Mouse (Mus musculus) hindbrain, postnatal 0 days (tissue): ENCODE data around the gene Doc2b. TPM values are rescaled to one million over a fixed set of nuclear protein-coding genes. Genes with fewer than 3 reads are reported as not detected.

Experiments used
- ATAC-seq: fragments of 200-750 bp; cut with Nextera tagmentation; 2 replicates; pipeline ENCODE4 v1.8.0; 2017; ENCODE audit warnings: mild to moderate bottlenecking, moderate TSS enrichment, moderate library complexity
- DNase-seq: peaks from one replicate; pipeline ENCODE4 v3.0.0-alpha.2; 2015; ENCODE audit warnings: low spot score
- H3K27ac ChIP-seq: fragments of 300-500 bp; sonication (generic); 2 replicates; pipeline ENCODE4 v1.5.1; 2014; ENCODE audit warnings: mild to moderate bottlenecking
- H3K27me3 ChIP-seq: fragments of 300-500 bp; sonication (generic); 2 replicates; pipeline ENCODE4 v1.6.1; 2014; ENCODE audit warnings: low read length, mixed read lengths; ENCODE audit not compliant: insufficient read depth
- H3K36me3 ChIP-seq: fragments of 300-500 bp; sonication (generic); 2 replicates; pipeline ENCODE4 v1.6.1; 2014; ENCODE audit warnings: low read length, mixed read lengths; ENCODE audit not compliant: insufficient read depth
- H3K4me1 ChIP-seq: fragments of 300-500 bp; sonication (generic); 2 replicates; pipeline ENCODE4 v1.6.1; 2014; ENCODE audit warnings: antibody characterized with exemption, low read length, mixed read lengths; ENCODE audit not compliant: insufficient read depth
- H3K4me2 ChIP-seq: fragments of 300-500 bp; sonication (generic); 2 replicates; pipeline ENCODE4 v1.6.1; 2014; ENCODE audit warnings: low read depth, mild to moderate bottlenecking, low read length, moderate library complexity, mixed read lengths
- H3K4me3 ChIP-seq: fragments of 300-500 bp; sonication (generic); 2 replicates; pipeline ENCODE4 v1.5.1; 2014; ENCODE audit warnings: low read length
- H3K9ac ChIP-seq: fragments of 300-500 bp; sonication (generic); replicated peaks from 2 replicates; pipeline ENCODE4 v1.6.1; 2014; ENCODE audit warnings: mild to moderate bottlenecking, low read length, moderate library complexity, mixed read lengths
- H3K9me3 ChIP-seq: fragments of 300-500 bp; sonication (generic); 2 replicates; pipeline ENCODE4 v1.6.1; 2016; ENCODE audit warnings: low read length, mixed read lengths
- CTCF ChIP-seq: IDR thresholded peaks from 2 replicates; pipeline ENCODE4 v1.5.1; 2016; ENCODE audit warnings: antibody characterized with exemption, control low read depth, low read depth
- WGBS: fragments of 180-500 bp; shearing (Covaris S2); extraction: QIAGEN DNeasy Blood & Tissue Kit; methylation state at CpG from one replicate; pipeline ENCODE4 v1.1.7; 2014; 5-methylcytosine and 5-hydroxymethylcytosine counted together
- polyA plus RNA-seq: library from polyadenylated mRNA; unstranded; fragments of >200 nt; fragmentation: Nextera tagmentation; extraction: Ambion mirVana; gene quantifications from 2 replicates; pipeline ENCODE4 v1.2.1, GENCODE M21; 2015
- total RNA-seq: library from RNA; depleted of rRNA; stranded (reverse); fragments of >200 nt; gene quantifications from 2 replicates; pipeline ENCODE4 v1.2.3, GENCODE M21; 2014

Doc2b gene
- total and polyA plus RNA-seq, 2 experiments from 2014 or later = 4.0 to 12.7 TPM

DNA sequence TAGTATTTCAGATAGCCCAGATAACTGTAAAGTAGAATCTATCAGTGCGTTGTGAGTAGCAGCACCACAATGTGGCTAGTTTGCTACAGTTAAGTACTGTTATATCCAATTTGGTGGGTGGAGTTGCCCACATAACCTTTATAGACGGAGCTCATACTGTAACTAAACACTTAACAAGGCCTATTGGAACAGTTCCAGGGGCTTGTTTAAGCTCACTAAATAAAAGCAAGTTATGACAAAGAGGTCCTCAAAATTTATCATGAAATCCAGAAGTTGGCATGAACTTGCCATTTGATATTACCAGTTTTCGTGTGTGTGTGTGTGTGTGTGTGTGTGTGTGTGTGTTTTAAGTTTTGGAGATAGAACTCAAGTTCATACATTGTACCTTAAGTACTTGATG lies 55.6 kb downstream of the Doc2b start:
- Histone ChIP-seq H3K4me3 (no peak overlapping the region), H3K4me2 (no peak overlapping the region), H3K27me3 (no peaks in the 10 kb centered on the region), H3K36me3 (no peaks in the 10 kb centered on the region), H3K9me3 (no peaks in the 10 kb centered on the region), H3K4me1 (peaks cover 22% of the 10 kb centered on the region), H3K27ac (no peak overlapping the region), H3K9ac (no peak overlapping the region)
- no peak for TF ChIP-seq CTCF
- DNase-seq = no peak
- WGBS = 62% methylated on average over 3 of the region's 3 CpGs
- no peak for ATAC-seq

DNA sequence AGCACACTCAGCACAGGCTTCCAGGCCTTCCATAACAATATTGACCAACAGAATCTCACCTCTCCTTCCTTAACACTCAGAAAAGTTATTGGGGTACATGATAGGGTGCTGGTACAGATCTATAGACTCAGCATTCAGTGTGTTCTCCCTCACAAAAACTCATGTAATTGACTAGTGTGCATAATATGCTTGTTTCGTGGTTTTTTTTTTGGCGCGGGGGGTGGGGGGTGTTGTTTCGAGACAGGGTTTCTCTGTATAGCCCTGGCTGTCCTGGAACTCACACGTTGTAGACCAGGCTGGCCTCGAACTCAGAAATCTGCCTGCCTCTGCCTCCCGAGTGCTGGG lies 57.4 kb downstream of the Doc2b start:
- no peak for TF ChIP-seq CTCF
- H3K9me3 ChIP-seq = no peaks in the 10 kb centered on the region
- H3K4me1 ChIP-seq = peaks cover 30% of the 10 kb centered on the region
- WGBS = 90% methylated on average over 7 of the region's 7 CpGs
- H3K4me2 ChIP-seq = no peak overlapping the region
- no peak overlapping the region for H3K9ac ChIP-seq
- DNase-seq (no peak), ATAC-seq (no peak)
- no peak overlapping the region for H3K27ac ChIP-seq
- no peaks in the 10 kb centered on the region for H3K27me3 ChIP-seq
- H3K4me3 ChIP-seq = no peak overlapping the region
- no peaks in the 10 kb centered on the region for H3K36me3 ChIP-seq

DNA sequence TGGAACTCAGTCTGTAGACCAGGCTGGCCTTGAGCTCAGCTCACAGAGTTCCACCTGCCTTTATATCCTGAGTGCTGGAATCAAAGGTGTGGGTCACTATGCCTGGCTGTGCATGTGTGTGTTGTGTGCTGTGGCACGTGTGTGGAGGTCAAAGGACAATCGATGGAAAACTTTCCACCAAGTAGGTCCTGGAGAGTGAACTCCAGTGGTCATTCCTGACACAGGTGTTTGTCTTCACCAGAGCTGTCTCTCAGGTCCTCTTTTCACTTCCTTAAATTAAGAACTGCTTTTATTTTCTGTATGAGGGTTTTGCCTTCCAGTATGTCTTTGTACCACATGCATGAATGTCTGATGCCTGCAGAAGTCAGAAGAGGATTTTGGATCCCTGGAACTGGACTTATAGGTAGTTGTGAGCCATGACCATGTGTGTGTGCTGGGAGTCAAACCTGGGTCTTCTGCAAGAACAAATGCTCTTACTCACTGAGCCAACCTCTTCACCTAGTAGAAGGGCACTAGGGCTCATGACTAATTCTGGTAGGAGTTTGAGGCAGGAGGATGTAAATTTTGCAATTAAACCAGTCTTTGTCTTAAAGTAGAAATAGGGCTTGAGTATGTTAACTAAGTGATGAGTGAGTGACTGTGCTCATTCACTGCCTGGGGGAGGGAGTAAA lies 57.9 kb downstream of the Doc2b start:
- DNase-seq (no peak), ATAC-seq (no peak)
- 82% methylated on average over 2 of the region's 2 CpGs for WGBS
- no peak overlapping the region for H3K4me2 ChIP-seq
- no peak overlapping the region for H3K4me3 ChIP-seq
- no peaks in the 10 kb centered on the region for H3K9me3 ChIP-seq
- H3K4me1 ChIP-seq = peaks cover 30% of the 10 kb centered on the region
- TF ChIP-seq CTCF = no peak
- no peak overlapping the region for H3K27ac ChIP-seq
- no peaks in the 10 kb centered on the region for H3K27me3 ChIP-seq
- H3K36me3 ChIP-seq = no peaks in the 10 kb centered on the region
- no peak overlapping the region for H3K9ac ChIP-seq

- Histone ChIP-seq H3K4me3 (no peak overlapping the region), H3K9ac (no peak overlapping the region), H3K9me3 (no peaks in the 10 kb centered on the region), H3K4me1 (peaks cover 33% of the 10 kb centered on the region), H3K4me2 (peak overlapping the region; percentile 31; the same call in 1 of the 2 replicates), H3K36me3 (no peaks in the 10 kb centered on the region), H3K27me3 (no peaks in the 10 kb centered on the region), H3K27ac (no peak overlapping the region)
- no peak for DNase-seq
- no peak for ATAC-seq
- TF ChIP-seq CTCF = no peak
- WGBS = 57% methylated on average over 3 of the region's 3 CpGs
Measured at GRCm38 (mm10) chr11:75736978-75737377, 58.9 kb downstream of the Doc2b start.

GRCm38 (mm10) chr11:75735462-75736252 lies 60.2 kb downstream of the Doc2b start:
- no peaks in the 10 kb centered on the region for H3K36me3 ChIP-seq
- TF ChIP-seq CTCF = no peak
- no peak for DNase-seq
- H3K4me1 ChIP-seq = peaks cover 30% of the 10 kb centered on the region
- WGBS = 62% methylated on average over 5 of the region's 5 CpGs
- peak overlapping the region; percentile 98 for H3K4me3 ChIP-seq
- no peak for ATAC-seq
- H3K27me3 ChIP-seq = no peaks in the 10 kb centered on the region
- no peak overlapping the region for H3K27ac ChIP-seq
- no peak overlapping the region for H3K9ac ChIP-seq
- H3K9me3 ChIP-seq = no peaks in the 10 kb centered on the region
- peak overlapping the region; percentile 91 for H3K4me2 ChIP-seq

DNA sequence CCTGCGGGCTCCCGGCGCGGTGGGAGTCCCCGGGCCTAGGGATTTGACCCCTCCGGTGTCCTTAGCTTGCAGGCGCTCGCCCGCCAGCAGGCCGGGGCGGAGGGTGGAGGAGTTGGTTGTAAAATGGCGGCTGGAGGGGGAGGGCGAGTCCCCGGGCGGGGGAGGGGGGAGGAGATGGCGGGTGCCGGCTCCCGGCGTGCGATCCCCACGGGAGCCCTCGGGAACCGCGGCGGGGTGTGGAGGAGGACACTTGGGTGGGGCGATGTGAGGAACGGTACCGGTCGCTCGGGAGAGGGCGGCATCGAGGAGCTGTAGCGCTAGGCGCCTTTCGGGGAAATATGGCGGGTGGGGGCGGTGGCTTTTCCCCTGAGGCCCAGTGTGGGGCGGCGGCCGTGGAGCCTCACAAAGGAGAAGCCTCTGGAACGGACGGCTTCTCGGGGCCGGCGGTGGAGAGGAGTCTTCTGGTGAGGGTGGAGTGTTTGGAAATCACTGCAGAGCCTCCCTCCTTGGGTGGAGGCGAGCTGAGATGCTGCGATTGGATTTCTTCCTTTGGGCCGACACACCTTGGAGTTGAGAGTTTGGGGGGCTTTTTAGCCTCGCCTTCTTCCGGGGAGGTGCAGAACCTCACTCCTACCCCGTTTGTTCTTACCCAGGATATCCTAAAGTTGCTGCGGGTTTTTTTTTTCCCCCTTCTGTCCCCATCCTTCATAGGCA lies 62.5 kb downstream of the Doc2b start:
- Histone ChIP-seq H3K27me3 (no peaks in the 10 kb centered on the region), H3K4me2 (peak overlapping the region; percentile 91), H3K9me3 (no peaks in the 10 kb centered on the region), H3K4me3 (peak overlapping the region; percentile 98), H3K4me1 (peaks cover 28% of the 10 kb centered on the region), H3K9ac (peak overlapping the region; percentile 100), H3K36me3 (no peaks in the 10 kb centered on the region), H3K27ac (peak overlapping the region; percentile 100)
- no peak for TF ChIP-seq CTCF
- DNase-seq (peak; percentile 76), ATAC-seq (peak; percentile 69)
- WGBS = 2% methylated on average over 50 of the region's 52 CpGs
